Mouse (Mus musculus): ENCODE results near the gene Fcgrt. TPM values are rescaled to one million over a fixed set of nuclear protein-coding genes. Genes with fewer than 3 reads are reported as not detected.

Fcgrt gene
- polyA plus RNA-seq, 1 experiment from 2014 or later: 33.8 TPM

GRCm38 (mm10) chr7:45134544-45135026, 30.9 kb upstream of the Fcgrt start:
- DNase-seq (ENCODE audit: low spot score) (no peak), ATAC-seq (replicated peaks; ENCODE audit: low FRiP score) (peak; percentile 53)
- H3K36me3 ChIP-seq (ENCODE audit: control insufficient read depth, insufficient read depth, low read length): no peaks in the 10 kb centered on the region
- peaks cover 44% of the 10 kb centered on the region for H3K4me1 ChIP-seq (replicated peaks; ENCODE audit: control insufficient read depth, insufficient read depth, low read length)
- H3K9me3 ChIP-seq (ENCODE audit: control insufficient read depth, low read length): no peaks in the 10 kb centered on the region
- peak overlapping the region; percentile 89 for H3K27ac ChIP-seq (ENCODE audit: low read depth, low read length)
- 5% methylated on average over 12 of the region's 12 CpGs for WGBS
- peak overlapping the region; percentile 74 for H3K9ac ChIP-seq (ENCODE audit: low read depth, low read length)
- H3K27me3 ChIP-seq (replicated peaks; ENCODE audit: control insufficient read depth, insufficient read depth, low read length): no peaks in the 10 kb centered on the region
- peak overlapping the region; percentile 69 for H3K4me3 ChIP-seq (ENCODE audit: low read depth, low read length)
- peak overlapping the region; percentile 86 for H3K4me2 ChIP-seq

- ATAC-seq (replicated peaks; ENCODE audit: low FRiP score) (no peak), DNase-seq (ENCODE audit: low spot score) (no peak)
- H3K9ac ChIP-seq (ENCODE audit: low read depth, low read length): peak overlapping the region; percentile 15; the same call in 1 of the 2 replicates
- no peak overlapping the region for H3K4me2 ChIP-seq
- H3K4me3 ChIP-seq (ENCODE audit: low read depth, low read length): no peak overlapping the region
- peaks cover 41% of the 10 kb centered on the region for H3K4me1 ChIP-seq (replicated peaks; ENCODE audit: control insufficient read depth, insufficient read depth, low read length)
- H3K36me3 ChIP-seq (ENCODE audit: control insufficient read depth, insufficient read depth, low read length): no peaks in the 10 kb centered on the region
- 77% methylated on average over 8 of the region's 8 CpGs for WGBS
- no peaks in the 10 kb centered on the region for H3K27me3 ChIP-seq (replicated peaks; ENCODE audit: control insufficient read depth, insufficient read depth, low read length)
- no peak overlapping the region for H3K27ac ChIP-seq (ENCODE audit: low read depth, low read length)
- H3K9me3 ChIP-seq (ENCODE audit: control insufficient read depth, low read length): no peaks in the 10 kb centered on the region
Observed at GRCm38 (mm10) chr7:45133446-45134159, 30.0 kb upstream of the Fcgrt start.

GRCm38 (mm10) chr7:45131850-45132249, 28.2 kb upstream of the Fcgrt start:
- ATAC-seq (replicated peaks; ENCODE audit: low FRiP score) (no peak), DNase-seq (ENCODE audit: low spot score) (no peak)
- Histone ChIP-seq H3K27me3 (replicated peaks; ENCODE audit: control insufficient read depth, insufficient read depth, low read length) (no peaks in the 10 kb centered on the region), H3K9me3 (ENCODE audit: control insufficient read depth, low read length) (no peaks in the 10 kb centered on the region), H3K9ac (ENCODE audit: low read depth, low read length) (peak overlapping the region; percentile 22; the same call in 1 of the 2 replicates), H3K27ac (ENCODE audit: low read depth, low read length) (no peak overlapping the region), H3K4me2 (no peak overlapping the region; the same call in 1 of the 2 replicates), H3K36me3 (ENCODE audit: control insufficient read depth, insufficient read depth, low read length) (peaks cover 8% of the 10 kb centered on the region), H3K4me1 (replicated peaks; ENCODE audit: control insufficient read depth, insufficient read depth, low read length) (peaks cover 35% of the 10 kb centered on the region), H3K4me3 (ENCODE audit: low read depth, low read length) (no peak overlapping the region)
- 74% methylated on average over 11 of the region's 11 CpGs for WGBS

- WGBS: 38% methylated on average over 15 of the region's 15 CpGs
- DNase-seq (ENCODE audit: low spot score): no peak
- peak overlapping the region; percentile 99 for H3K4me3 ChIP-seq (ENCODE audit: low read depth, low read length)
- ATAC-seq (replicated peaks; ENCODE audit: low FRiP score): no peak
- peaks cover 38% of the 10 kb centered on the region for H3K4me1 ChIP-seq (replicated peaks; ENCODE audit: control insufficient read depth, insufficient read depth, low read length)
- no peaks in the 10 kb centered on the region for H3K27me3 ChIP-seq (replicated peaks; ENCODE audit: control insufficient read depth, insufficient read depth, low read length)
- H3K36me3 ChIP-seq (ENCODE audit: control insufficient read depth, insufficient read depth, low read length): peaks cover 25% of the 10 kb centered on the region
- H3K4me2 ChIP-seq: peak overlapping the region; percentile 67
- peak overlapping the region; percentile 100 for H3K27ac ChIP-seq (ENCODE audit: low read depth, low read length)
- no peaks in the 10 kb centered on the region for H3K9me3 ChIP-seq (ENCODE audit: control insufficient read depth, low read length)
- peak overlapping the region; percentile 85 for H3K9ac ChIP-seq (ENCODE audit: low read depth, low read length)
Observed at GRCm38 (mm10) chr7:45129776-45130512, 26.3 kb upstream of the Fcgrt start.

GRCm38 (mm10) chr7:45129318-45129717, 25.7 kb upstream of the Fcgrt start:
- DNase-seq (ENCODE audit: low spot score) (no peak), ATAC-seq (replicated peaks; ENCODE audit: low FRiP score) (no peak)
- H3K4me3 ChIP-seq (ENCODE audit: low read depth, low read length): peak overlapping the region; percentile 99
- peak overlapping the region; percentile 100 for H3K27ac ChIP-seq (ENCODE audit: low read depth, low read length)
- H3K9ac ChIP-seq (ENCODE audit: low read depth, low read length): peak overlapping the region; percentile 85
- under 1% methylated on average over 17 of the region's 17 CpGs for WGBS
- H3K9me3 ChIP-seq (ENCODE audit: control insufficient read depth, low read length): no peaks in the 10 kb centered on the region
- peaks cover 36% of the 10 kb centered on the region for H3K4me1 ChIP-seq (replicated peaks; ENCODE audit: control insufficient read depth, insufficient read depth, low read length)
- H3K4me2 ChIP-seq: peak overlapping the region; percentile 67
- no peaks in the 10 kb centered on the region for H3K27me3 ChIP-seq (replicated peaks; ENCODE audit: control insufficient read depth, insufficient read depth, low read length)
- peaks cover 25% of the 10 kb centered on the region for H3K36me3 ChIP-seq (ENCODE audit: control insufficient read depth, insufficient read depth, low read length)

- Histone ChIP-seq H3K9ac (ENCODE audit: low read depth, low read length) (peak within 1 kb of the TSS; percentile 100), H3K36me3 (ENCODE audit: control insufficient read depth, insufficient read depth, low read length) (peaks cover 25% of the 10 kb centered on the region), H3K4me3 (ENCODE audit: low read depth, low read length) (peak within 1 kb of the TSS; percentile 99), H3K27ac (ENCODE audit: low read depth, low read length) (peak within 1 kb of the TSS; percentile 100), H3K4me1 (replicated peaks; ENCODE audit: control insufficient read depth, insufficient read depth, low read length) (peaks cover 32% of the 10 kb centered on the region), H3K4me2 (peak within 1 kb of the TSS; percentile 97), H3K9me3 (ENCODE audit: control insufficient read depth, low read length) (no peaks in the 10 kb centered on the region), H3K27me3 (replicated peaks; ENCODE audit: control insufficient read depth, insufficient read depth, low read length) (no peaks in the 10 kb centered on the region)
- WGBS: under 1% methylated on average over 48 of the region's 48 CpGs
- ATAC-seq (replicated peaks; ENCODE audit: low FRiP score) (peak; percentile 82), DNase-seq (ENCODE audit: low spot score) (peak; percentile 92)
Observed at GRCm38 (mm10) chr7:45128624-45129246, 25.1 kb upstream of the Fcgrt start, which contains the start of gene Rpl13a. TSS of gene Rpl13a (minus strand) at chr7:45128761.

GRCm38 (mm10) chr7:45127700-45128224, 24.1 kb upstream of the Fcgrt start:
- Histone ChIP-seq H3K9ac (ENCODE audit: low read depth, low read length) (peak overlapping the region; percentile 100), H3K27me3 (replicated peaks; ENCODE audit: control insufficient read depth, insufficient read depth, low read length) (no peaks in the 10 kb centered on the region), H3K9me3 (ENCODE audit: control insufficient read depth, low read length) (no peaks in the 10 kb centered on the region), H3K36me3 (ENCODE audit: control insufficient read depth, insufficient read depth, low read length) (peaks cover 30% of the 10 kb centered on the region), H3K27ac (ENCODE audit: low read depth, low read length) (peak overlapping the region; percentile 100), H3K4me2 (peak overlapping the region; percentile 97), H3K4me1 (replicated peaks; ENCODE audit: control insufficient read depth, insufficient read depth, low read length) (peaks cover 37% of the 10 kb centered on the region), H3K4me3 (ENCODE audit: low read depth, low read length) (peak overlapping the region; percentile 99)
- DNase-seq (ENCODE audit: low spot score): no peak
- WGBS: 0% methylated on average over 6 of the region's 6 CpGs
- no peak for ATAC-seq (replicated peaks; ENCODE audit: low FRiP score)
